Mouse (Mus musculus) MEL-GATA-1-ER (cell line): ENCODE data around the gene Zbtb24.
"Not testable (repeated sequence)": the region's sequence is repeated elsewhere in the genome, so short reads cannot be mapped to it uniquely, and the experiment has no call there.

Experiments
- DNase-seq: peaks from one replicate; pipeline ENCODE4 v3.0.0-alpha.2; 2012; ENCODE audit warnings: low read depth; ENCODE audit errors: extremely low read depth

The Zbtb24 gene

DNA sequence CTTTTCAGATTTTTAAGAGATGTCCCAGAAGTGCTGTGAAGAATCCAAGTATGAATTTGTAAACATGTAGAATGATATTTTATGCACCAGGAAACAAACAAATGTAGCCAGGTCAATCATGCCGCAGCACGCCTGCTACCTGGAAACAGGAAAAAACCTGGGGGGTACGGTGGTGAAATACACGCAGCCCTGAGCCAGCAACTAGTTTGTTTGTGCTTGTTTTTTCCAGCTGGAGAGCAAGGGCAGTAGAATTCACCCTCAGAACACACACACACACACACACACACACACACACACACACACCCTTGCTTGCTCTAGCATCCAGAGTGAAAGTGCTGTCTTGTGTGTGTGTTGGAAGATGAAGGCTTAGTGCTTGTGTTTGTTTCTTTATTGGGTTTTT lies 40.9 kb downstream of the Zbtb24 start:
- DNase-seq = no peak

DNA sequence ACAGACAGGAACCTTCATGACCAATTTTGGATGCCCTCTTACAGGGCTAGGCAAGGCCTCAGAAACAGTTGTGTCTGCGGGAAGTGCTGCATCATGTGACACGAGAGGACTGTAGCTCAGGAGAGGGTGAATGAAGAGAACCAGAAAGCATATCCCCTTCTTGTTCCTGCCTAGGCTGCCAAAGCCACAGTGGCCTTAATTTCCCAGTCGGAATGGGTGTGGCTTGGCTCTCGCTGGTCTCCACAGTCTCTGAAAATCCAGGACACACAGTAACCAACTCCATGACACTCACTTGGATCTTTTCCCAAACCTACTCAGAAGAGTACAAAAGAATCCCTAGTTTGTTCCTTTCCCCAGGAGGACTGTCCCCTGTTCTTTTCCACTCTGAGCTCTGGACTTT lies 50.8 kb downstream of the Zbtb24 start:
- DNase-seq = no peak

DNA sequence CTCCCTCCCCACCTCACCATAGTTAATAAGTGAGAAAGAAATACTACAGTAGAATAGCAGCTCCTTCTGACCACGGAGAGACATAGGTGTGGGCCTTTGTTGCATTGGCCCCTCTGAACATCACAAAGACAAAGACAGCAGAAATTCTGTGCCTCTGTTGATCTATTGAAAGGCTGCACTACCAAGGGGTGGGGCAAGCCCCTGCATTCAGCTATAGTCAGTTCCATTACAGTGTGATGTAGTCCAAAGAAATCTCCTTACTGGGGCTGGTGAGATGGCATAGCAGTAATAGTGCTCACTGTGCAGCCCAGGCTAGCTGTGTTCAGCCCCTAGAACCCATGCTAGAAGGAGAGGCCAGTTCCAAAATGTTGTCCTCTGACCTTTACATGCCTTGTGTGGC lies 54.8 kb downstream of the Zbtb24 start:
- DNase-seq = no peak

DNA sequence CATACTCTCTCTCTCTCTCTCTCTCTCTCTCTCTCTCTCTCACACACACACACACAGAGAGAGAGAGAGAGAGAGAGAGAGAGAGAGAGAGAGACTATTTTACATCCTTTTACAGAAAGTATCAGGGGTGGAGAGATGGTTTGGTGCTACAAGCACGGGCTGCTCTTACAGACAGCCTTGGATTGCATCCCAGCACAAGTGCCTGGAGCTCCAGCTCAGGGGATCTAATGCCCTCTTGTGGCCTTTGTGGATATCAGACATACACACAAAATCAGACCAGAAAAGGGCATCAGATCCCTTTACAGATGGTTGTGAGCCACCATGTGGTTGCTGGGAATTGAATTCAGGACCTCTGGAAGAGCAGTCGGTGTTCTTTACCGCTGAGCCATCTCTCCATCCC lies 55.3 kb downstream of the Zbtb24 start:
- DNase-seq = not testable (repeated sequence)

DNA sequence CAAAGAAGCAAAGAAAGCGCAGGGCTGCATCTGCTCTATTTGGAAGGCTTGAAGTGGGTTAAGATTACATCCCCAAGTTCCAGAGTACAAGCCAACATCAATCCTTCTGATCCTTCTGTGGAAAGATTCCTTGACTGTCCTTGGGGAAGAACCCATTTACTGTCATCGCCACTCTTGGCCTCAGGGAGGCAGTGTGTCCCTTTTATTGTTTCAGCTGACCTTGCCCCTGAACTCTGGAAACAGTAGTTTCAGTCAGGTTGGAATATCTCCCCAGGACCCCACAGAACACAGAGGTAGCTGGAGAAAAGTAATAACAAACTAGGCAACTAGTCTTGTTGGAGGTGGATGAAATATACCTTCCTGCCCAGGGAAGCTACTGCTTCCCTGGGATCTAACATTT lies 59.0 kb downstream of the Zbtb24 start:
- DNase-seq = no peak

DNA sequence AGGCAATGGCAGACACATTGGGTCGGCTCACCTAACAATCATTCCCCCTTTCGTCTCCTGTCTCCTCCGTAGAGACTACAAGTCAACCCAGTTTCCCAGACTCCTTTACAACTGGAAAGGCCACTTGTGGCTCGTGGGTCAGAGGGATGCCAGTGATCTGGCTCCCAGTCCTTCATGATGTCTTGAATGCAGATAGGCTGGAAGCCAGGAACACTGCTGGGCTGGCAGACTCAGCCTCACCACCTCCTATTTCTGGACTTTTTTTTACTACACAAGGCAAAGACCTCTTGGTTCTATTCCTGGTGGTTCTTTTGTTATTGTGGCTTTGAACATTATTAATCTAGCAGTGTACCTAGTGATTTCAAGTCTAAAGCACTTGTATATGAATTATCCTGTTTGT lies 64.1 kb downstream of the Zbtb24 start:
- no peak for DNase-seq

- no peak for DNase-seq
Measured at GRCm38 (mm10) chr10:41514921-41515320, 64.7 kb downstream of the Zbtb24 start.
